Mouse (Mus musculus): Measurements from ENCODE around the gene Atp6v0b.

Gene Atp6v0b

GRCm38 (mm10) chr4:117871787-117872186 lies 15.3 kb downstream of the Atp6v0b start:
- DNase-seq (ENCODE audit: low spot score in 2 of 2) = no peak

GRCm38 (mm10) chr4:117870437-117870836 lies 16.7 kb downstream of the Atp6v0b start:
- DNase-seq (ENCODE audit: low spot score in 2 of 2) = no peak

DNA sequence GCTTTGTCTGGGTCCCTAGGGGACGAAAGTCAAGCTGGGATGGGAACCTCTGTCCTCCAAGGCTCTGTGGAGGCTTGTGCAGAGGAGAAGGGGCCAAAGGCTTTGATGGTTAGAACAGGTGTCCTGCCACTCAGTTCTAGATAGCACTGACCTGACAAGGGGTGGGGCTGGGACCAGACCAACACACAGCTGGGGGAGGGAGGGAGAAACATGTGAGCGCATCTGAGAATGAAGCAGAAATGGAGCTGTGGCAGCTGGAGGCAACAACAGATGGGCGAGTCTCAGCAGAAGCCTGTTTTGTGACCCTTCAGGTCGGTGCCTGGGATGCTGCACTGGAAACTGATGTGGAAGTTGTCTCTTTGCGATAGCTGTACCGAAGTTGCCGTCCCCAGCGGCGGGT lies 17.8 kb downstream of the Atp6v0b start:
- no peak for DNase-seq (ENCODE audit: low spot score in 2 of 2)

DNA sequence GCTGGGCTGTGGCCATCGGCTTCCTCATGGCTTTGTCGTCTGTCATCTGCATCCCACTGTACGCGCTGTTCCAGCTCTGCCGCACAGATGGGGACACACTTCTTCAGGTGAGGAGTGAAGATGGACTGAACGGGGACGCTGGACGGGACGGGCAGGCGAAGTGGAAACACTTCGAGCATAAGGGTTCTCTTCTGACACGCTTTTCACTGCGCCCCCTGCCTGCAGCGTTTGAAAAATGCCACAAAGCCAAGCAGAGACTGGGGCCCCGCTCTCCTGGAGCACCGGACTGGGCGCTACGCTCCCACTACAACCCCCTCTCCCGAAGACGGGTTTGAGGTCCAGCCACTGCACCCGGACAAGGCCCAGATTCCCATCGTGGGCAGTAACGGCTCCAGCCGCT lies 19.3 kb downstream of the Atp6v0b start:
- no peak for DNase-seq (ENCODE audit: low spot score in 2 of 2)

- no peak for DNase-seq (ENCODE audit: low spot score in 2 of 2)
Measured at GRCm38 (mm10) chr4:117867000-117867399, 20.1 kb downstream of the Atp6v0b start.

DNA sequence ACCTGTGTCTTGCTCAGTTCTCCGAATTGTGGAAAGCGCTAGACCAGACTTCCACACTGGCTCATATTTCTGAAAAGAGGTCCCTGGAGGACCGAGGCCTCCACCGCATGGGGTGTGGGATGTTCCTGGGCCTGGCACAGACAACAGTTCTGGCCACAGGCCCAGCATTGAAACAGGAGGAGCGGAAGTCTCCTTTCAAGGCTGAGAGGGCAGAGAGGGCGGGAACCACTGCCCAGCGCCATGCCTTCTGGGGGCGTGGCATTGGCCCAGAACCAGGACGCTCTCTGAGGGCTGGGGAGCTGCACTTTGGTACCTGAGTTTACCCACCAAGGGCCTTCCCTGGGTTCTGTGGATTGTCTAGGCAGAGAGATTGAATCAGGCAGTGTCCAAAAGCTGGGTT lies 21.1 kb downstream of the Atp6v0b start:
- no peak for DNase-seq (ENCODE audit: low spot score in 2 of 2)

GRCm38 (mm10) chr4:117862823-117863222 lies 24.3 kb downstream of the Atp6v0b start:
- peak; percentile 50 to 55 for DNase-seq (ENCODE audit: low spot score in 2 of 2)

DNA sequence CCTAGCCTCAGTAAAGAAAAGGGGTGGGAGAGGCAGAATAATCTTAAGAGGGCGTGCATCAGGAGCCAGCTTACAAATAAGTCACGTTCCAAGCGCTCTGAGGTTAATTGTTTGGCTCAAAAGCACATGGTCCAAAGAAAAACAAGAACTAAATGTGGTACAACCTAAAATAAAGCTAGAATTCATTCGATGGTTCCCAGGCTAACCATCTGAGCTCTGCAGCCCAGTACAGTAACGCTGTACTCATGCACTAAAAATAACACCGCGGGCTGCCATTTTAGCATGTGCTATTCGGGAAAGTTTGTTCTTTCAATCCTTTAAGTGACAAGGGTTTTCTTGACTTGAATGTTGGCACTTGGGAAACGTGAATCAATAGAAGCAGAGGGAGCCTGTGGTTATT lies 26.6 kb downstream of the Atp6v0b start:
- no peak for DNase-seq (ENCODE audit: low spot score in 2 of 2)

GRCm38 (mm10) chr4:117858794-117859193 lies 28.3 kb downstream of the Atp6v0b start:
- DNase-seq (ENCODE audit: low spot score in 2 of 2) = no peak

- no peak for DNase-seq (ENCODE audit: low spot score in 2 of 2)
Measured at GRCm38 (mm10) chr4:117855146-117855545, 32.0 kb downstream of the Atp6v0b start.

GRCm38 (mm10) chr4:117852152-117852868 lies 34.8 kb downstream of the Atp6v0b start:
- no peak for DNase-seq (ENCODE audit: low spot score in 2 of 2)

DNA sequence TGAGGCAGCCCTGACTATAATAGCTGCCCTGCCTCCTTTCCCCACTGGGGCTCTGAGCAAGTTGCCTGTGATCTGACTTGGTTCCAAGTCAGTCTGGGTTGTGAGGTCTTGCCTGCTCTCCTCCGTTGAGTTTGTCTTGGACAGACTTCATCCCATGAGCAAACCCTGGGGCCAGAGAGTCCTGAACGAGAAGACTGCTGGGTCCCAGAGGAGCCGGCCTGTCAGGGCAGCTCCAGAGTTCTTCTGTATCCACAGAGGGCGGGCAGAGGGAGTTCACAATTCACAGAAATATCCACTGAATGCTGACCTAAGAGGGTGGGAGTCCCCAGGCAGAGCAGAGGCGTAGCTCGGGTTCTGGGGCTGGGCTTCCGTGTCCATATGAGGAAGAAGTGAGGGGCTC lies 36.3 kb downstream of the Atp6v0b start:
- DNase-seq (ENCODE audit: low spot score in 2 of 2) = no peak

DNA sequence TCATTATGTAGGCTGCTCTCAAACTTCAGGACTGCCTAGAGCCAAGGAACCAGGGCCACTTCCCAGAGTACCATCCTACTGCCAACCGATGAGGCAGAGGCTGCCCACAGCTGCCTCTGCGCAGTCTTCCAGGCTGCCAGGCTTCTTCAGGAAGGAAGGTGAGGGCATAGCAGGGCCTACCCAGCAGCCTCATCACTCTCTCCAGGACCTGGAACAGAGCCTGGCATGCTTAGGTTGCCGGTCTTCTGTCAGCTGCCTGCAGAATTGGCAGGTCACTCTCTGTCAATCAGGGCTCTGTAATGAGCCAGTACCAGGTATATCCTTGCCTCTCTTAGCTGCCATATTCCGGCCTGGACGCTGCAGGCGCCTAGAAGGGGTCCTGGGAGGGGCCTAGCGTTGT lies 37.0 kb downstream of the Atp6v0b start:
- no peak for DNase-seq (ENCODE audit: low spot score in 2 of 2)

DNA sequence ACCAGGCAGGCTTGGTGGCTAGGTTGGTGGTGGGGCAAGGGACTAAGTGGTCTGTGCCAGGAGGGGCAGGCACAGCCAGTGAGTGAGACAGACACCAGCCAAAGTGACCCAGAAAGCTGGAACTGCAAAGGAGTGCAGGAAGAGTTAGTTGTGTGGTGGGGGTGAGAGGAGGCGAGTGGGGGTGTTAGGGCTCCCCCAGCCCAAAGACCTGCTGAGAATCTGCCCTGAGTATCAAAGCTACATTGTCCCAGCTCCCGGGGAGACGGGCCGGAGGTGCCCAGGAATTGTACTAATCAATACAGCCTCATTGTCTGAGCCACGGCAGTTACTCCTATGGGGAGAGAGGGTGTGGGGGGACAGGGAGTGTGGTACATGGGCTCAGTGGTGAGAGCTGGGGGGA lies 37.6 kb downstream of the Atp6v0b start:
- DNase-seq (ENCODE audit: low spot score in 2 of 2) = no peak

- DNase-seq (ENCODE audit: low spot score in 2 of 2) = no peak
Measured at GRCm38 (mm10) chr4:117849063-117849462, 38.1 kb downstream of the Atp6v0b start.

DNA sequence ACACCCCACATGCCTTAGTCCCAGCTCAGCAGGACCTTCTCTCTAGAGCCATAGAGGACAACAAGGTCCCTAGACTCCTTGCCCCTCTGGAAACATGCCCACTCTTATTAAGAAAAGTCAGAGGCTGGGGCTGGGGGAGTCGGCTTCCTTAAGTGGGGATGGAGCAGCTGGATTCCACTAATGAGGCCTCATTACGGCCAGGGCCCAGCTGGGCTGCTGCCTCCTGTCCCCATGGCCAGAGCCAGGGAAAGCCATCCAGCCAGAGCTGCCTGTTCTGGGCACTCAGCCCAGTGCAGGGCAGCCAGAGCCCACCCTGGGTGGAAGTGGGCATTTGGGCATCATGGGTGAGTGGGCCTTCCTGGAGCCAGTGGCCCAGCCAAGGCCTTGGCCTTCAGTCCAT lies 40.1 kb downstream of the Atp6v0b start:
- peak in 1 of 2 experiments; percentile 46 for DNase-seq (ENCODE audit: low spot score in 2 of 2)

DNA sequence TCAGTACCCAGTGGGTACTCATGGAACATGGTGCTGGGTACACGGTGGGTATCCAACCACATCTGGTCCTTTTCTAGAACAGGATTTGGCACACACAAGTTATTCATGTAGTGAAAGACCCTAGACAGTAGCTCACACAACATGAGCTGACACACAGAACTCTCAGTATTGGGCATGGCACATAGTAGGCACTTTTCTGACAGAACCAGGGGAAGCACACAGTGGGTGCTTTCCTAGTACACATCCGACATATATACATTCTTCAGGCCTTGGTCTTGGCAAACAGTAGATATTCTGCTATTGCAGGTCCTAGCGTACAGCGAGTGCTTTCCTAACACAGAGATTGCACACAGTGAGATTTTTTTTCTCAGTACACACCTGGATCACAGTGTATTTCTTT lies 40.9 kb downstream of the Atp6v0b start:
- DNase-seq (ENCODE audit: low spot score in 2 of 2) = no peak

GRCm38 (mm10) chr4:117845316-117845715 lies 41.8 kb downstream of the Atp6v0b start:
- DNase-seq (ENCODE audit: low spot score in 2 of 2) = no peak

GRCm38 (mm10) chr4:117844467-117844866 lies 42.7 kb downstream of the Atp6v0b start:
- no peak for DNase-seq (ENCODE audit: low spot score in 2 of 2)

DNA sequence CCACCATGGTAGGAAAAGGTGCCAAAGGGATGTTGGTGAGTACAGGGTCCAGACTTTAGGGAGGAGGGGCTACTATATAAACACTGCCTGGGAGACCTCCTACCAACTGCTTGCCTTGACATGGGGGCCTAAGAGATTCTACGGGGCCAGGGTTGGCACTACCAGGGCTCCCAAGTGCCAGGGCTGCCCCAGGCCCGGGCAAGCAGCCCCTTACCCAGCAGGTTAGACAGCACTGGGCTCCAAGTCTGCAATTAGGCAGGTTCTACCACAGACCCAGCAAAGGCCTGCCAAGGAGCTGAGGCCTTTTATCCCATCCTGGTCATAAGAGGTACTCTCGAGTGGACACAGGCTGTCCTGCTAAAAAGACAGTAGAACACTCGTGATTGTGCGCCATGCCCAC lies 44.0 kb downstream of the Atp6v0b start:
- no peak for DNase-seq (ENCODE audit: low spot score in 2 of 2)

DNA sequence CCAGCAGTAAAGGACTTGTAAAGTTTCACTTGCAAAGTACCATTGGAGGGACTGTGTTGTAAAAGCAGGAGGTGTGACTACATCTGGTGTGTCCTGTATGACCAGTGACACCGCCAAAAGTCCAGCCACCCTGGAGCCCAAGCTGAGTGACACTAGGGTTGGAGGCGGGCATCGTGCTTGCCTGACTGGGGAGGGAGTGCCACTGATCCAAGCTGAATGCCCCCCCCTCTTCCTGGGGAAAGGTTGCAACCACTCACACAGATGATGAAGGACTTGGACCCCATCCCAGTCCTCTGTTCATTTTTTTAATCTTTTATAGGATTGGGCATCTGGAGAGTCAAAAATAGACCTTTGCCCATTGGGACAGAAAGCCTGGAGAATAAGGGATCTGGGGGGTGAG lies 45.6 kb downstream of the Atp6v0b start:
- DNase-seq (ENCODE audit: low spot score in 2 of 2) = no peak

- no peak for DNase-seq (ENCODE audit: low spot score in 2 of 2)
Measured at GRCm38 (mm10) chr4:117840821-117841220, 46.3 kb downstream of the Atp6v0b start.

DNA sequence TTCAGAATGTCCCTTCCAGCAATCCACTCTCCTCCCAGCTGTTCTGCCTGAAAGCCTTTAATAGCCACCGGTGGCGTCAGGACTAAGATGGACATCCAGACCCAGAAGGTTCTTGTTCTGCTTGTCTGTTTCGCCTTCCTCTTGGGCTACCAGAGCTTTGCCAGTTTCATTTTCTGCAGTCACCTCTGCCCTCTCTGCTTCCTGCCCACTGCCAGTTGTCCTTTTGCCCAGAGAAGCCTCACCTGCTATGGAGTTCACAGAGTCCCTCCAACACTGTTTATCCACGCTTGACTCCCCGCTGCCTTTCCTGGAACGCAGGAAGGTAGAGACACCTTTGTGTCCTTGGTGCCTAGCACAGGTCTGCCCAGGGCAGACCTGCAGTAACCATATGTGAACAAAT lies 47.8 kb downstream of the Atp6v0b start:
- DNase-seq (ENCODE audit: low spot score in 2 of 2) = no peak

- DNase-seq (ENCODE audit: low spot score in 2 of 2) = no peak
Measured at GRCm38 (mm10) chr4:117837271-117837670, 49.9 kb downstream of the Atp6v0b start.
